Mouse (Mus musculus): ENCODE data around the gene Jam3. TPM values are rescaled to one million over a fixed set of nuclear protein-coding genes. Genes with fewer than 3 reads are reported as not detected.
"Not testable (repeated sequence)": the region's sequence is repeated elsewhere in the genome, so short reads cannot be mapped to it uniquely, and the experiment has no call there.

The Jam3 gene
- polyA plus RNA-seq, 1 experiment from 2014 or later, result 113 TPM

- 63% methylated on average over 3 of the region's 3 CpGs for WGBS
- Histone ChIP-seq H3K27me3 (no peaks in the 10 kb centered on the region), H3K4me2 (no peak overlapping the region), H3K9ac (no peak overlapping the region), H3K4me3 (no peak overlapping the region), H3K27ac (no peak overlapping the region), H3K36me3 (ENCODE audit: poor library complexity, severe bottlenecking) (no peaks in the 10 kb centered on the region), H3K4me1 (peaks cover 9% of the 10 kb centered on the region), H3K9me3 (replicated peaks) (no peaks in the 10 kb centered on the region)
- no peak for ATAC-seq
Measured at GRCm38 (mm10) chr9:27165596-27165995, 10.4 kb upstream of the Jam3 start.

- Histone ChIP-seq H3K27me3 (no peaks in the 10 kb centered on the region), H3K9me3 (replicated peaks) (no peaks in the 10 kb centered on the region), H3K9ac (no peak overlapping the region), H3K4me2 (no peak overlapping the region), H3K4me1 (peaks cover 9% of the 10 kb centered on the region), H3K4me3 (no peak overlapping the region), H3K36me3 (ENCODE audit: poor library complexity, severe bottlenecking) (no peaks in the 10 kb centered on the region), H3K27ac (no peak overlapping the region)
- WGBS, result 3% methylated on average over 2 of the region's 2 CpGs
- ATAC-seq, result no peak
Measured at GRCm38 (mm10) chr9:27164957-27165356, 9.7 kb upstream of the Jam3 start.

- not testable (repeated sequence) for H3K4me3 ChIP-seq; H3K36me3 ChIP-seq (ENCODE audit: poor library complexity, severe bottlenecking); H3K4me2 ChIP-seq; H3K27ac ChIP-seq; H3K27me3 ChIP-seq; H3K9ac ChIP-seq; ATAC-seq; H3K9me3 ChIP-seq (replicated peaks); H3K4me1 ChIP-seq
- 78% methylated on average over 5 of the region's 5 CpGs for WGBS
Measured at GRCm38 (mm10) chr9:27163661-27164060, 8.4 kb upstream of the Jam3 start.

- Histone ChIP-seq H3K9me3 (replicated peaks) (no peaks in the 10 kb centered on the region), H3K4me1 (peaks cover 66% of the 10 kb centered on the region), H3K36me3 (ENCODE audit: poor library complexity, severe bottlenecking) (0 out of 2 replicates have a peak, but pooled peaks cover 3% of the 10 kb centered on the region), H3K9ac (peak overlapping the region; percentile 92), H3K27me3 (no peaks in the 10 kb centered on the region), H3K27ac (no peak overlapping the region), H3K4me3 (peak overlapping the region; percentile 85), H3K4me2 (peak overlapping the region; percentile 80)
- WGBS, result 40% methylated on average over 4 of the region's 4 CpGs
- no peak for ATAC-seq
Measured at GRCm38 (mm10) chr9:27153861-27154260, 1.4 kb downstream of the Jam3 start.

- WGBS, result 24% methylated on average over 9 of the region's 9 CpGs
- peak overlapping the region; percentile 56 for H3K4me2 ChIP-seq
- peak overlapping the region; percentile 55 for H3K9ac ChIP-seq
- peaks cover 81% of the 10 kb centered on the region for H3K4me1 ChIP-seq
- H3K9me3 ChIP-seq (replicated peaks), result no peaks in the 10 kb centered on the region
- H3K27me3 ChIP-seq, result no peaks in the 10 kb centered on the region
- peak overlapping the region; percentile 91 for H3K27ac ChIP-seq
- ATAC-seq, result no peak
- H3K36me3 ChIP-seq (ENCODE audit: poor library complexity, severe bottlenecking), result peaks cover 17% of the 10 kb centered on the region
- H3K4me3 ChIP-seq, result no peak overlapping the region
Measured at GRCm38 (mm10) chr9:27149836-27150235, 5.4 kb downstream of the Jam3 start.

- H3K4me2 ChIP-seq, result peak overlapping the region; percentile 56
- no peaks in the 10 kb centered on the region for H3K27me3 ChIP-seq
- H3K9me3 ChIP-seq (replicated peaks), result no peaks in the 10 kb centered on the region
- H3K4me3 ChIP-seq, result peak overlapping the region; percentile 25
- H3K9ac ChIP-seq, result peak overlapping the region; percentile 31
- H3K4me1 ChIP-seq, result peaks cover 80% of the 10 kb centered on the region
- peaks cover 17% of the 10 kb centered on the region for H3K36me3 ChIP-seq (ENCODE audit: poor library complexity, severe bottlenecking)
- ATAC-seq, result peak; percentile 93
- H3K27ac ChIP-seq, result peak overlapping the region; percentile 91
- WGBS, result 15% methylated on average over 18 of the region's 18 CpGs
Measured at GRCm38 (mm10) chr9:27148631-27149471, 6.4 kb downstream of the Jam3 start.

GRCm38 (mm10) chr9:27147946-27148345, 7.3 kb downstream of the Jam3 start:
- Histone ChIP-seq H3K36me3 (ENCODE audit: poor library complexity, severe bottlenecking) (peaks cover 23% of the 10 kb centered on the region), H3K4me1 (peaks cover 71% of the 10 kb centered on the region), H3K9me3 (replicated peaks) (no peaks in the 10 kb centered on the region), H3K27ac (peak overlapping the region; percentile 91), H3K4me3 (no peak overlapping the region), H3K27me3 (no peaks in the 10 kb centered on the region), H3K4me2 (peak overlapping the region; percentile 56), H3K9ac (peak overlapping the region; percentile 31; the same call in 1 of the 2 replicates)
- no peak for ATAC-seq
- 54% methylated on average over 8 of the region's 8 CpGs for WGBS

GRCm38 (mm10) chr9:27146826-27147225, 8.4 kb downstream of the Jam3 start:
- H3K9ac ChIP-seq, result no peak overlapping the region
- no peaks in the 10 kb centered on the region for H3K27me3 ChIP-seq
- no peaks in the 10 kb centered on the region for H3K9me3 ChIP-seq (replicated peaks)
- H3K36me3 ChIP-seq (ENCODE audit: poor library complexity, severe bottlenecking), result peaks cover 31% of the 10 kb centered on the region
- 95% methylated on average over 2 of the region's 2 CpGs for WGBS
- no peak overlapping the region for H3K27ac ChIP-seq
- no peak overlapping the region for H3K4me3 ChIP-seq
- no peak for ATAC-seq
- peaks cover 60% of the 10 kb centered on the region for H3K4me1 ChIP-seq
- no peak overlapping the region for H3K4me2 ChIP-seq

- Histone ChIP-seq H3K4me2 (no peak overlapping the region), H3K4me1 (peaks cover 42% of the 10 kb centered on the region), H3K36me3 (ENCODE audit: poor library complexity, severe bottlenecking) (peaks cover 49% of the 10 kb centered on the region), H3K9ac (no peak overlapping the region), H3K9me3 (replicated peaks) (no peaks in the 10 kb centered on the region), H3K4me3 (no peak overlapping the region), H3K27me3 (no peaks in the 10 kb centered on the region), H3K27ac (no peak overlapping the region)
- ATAC-seq, result no peak
- 83% methylated on average over 5 of the region's 5 CpGs for WGBS
Measured at GRCm38 (mm10) chr9:27144996-27145395, 10.2 kb downstream of the Jam3 start.

GRCm38 (mm10) chr9:27144271-27144840, 10.9 kb downstream of the Jam3 start:
- H3K9ac ChIP-seq, result no peak overlapping the region
- H3K36me3 ChIP-seq (ENCODE audit: poor library complexity, severe bottlenecking), result peaks cover 50% of the 10 kb centered on the region
- no peaks in the 10 kb centered on the region for H3K9me3 ChIP-seq (replicated peaks)
- H3K4me3 ChIP-seq, result no peak overlapping the region
- H3K27me3 ChIP-seq, result no peaks in the 10 kb centered on the region
- H3K27ac ChIP-seq, result no peak overlapping the region
- WGBS, result 87% methylated on average over 4 of the region's 4 CpGs
- peaks cover 36% of the 10 kb centered on the region for H3K4me1 ChIP-seq
- no peak overlapping the region for H3K4me2 ChIP-seq
- no peak for ATAC-seq

GRCm38 (mm10) chr9:27140432-27141065, 14.7 kb downstream of the Jam3 start:
- ATAC-seq, result no peak
- H3K4me1 ChIP-seq, result peaks cover 10% of the 10 kb centered on the region; the same call in 1 of the 2 replicates
- no peak overlapping the region for H3K4me2 ChIP-seq
- H3K27ac ChIP-seq, result no peak overlapping the region
- no peak overlapping the region for H3K4me3 ChIP-seq
- H3K9ac ChIP-seq, result no peak overlapping the region
- no peaks in the 10 kb centered on the region for H3K9me3 ChIP-seq (replicated peaks)
- no peaks in the 10 kb centered on the region for H3K27me3 ChIP-seq
- peaks cover 43% of the 10 kb centered on the region for H3K36me3 ChIP-seq (ENCODE audit: poor library complexity, severe bottlenecking)
- WGBS, result 95% methylated on average over 10 of the region's 10 CpGs

- Histone ChIP-seq H3K36me3 (ENCODE audit: poor library complexity, severe bottlenecking) (peaks cover 27% of the 10 kb centered on the region), H3K4me3 (no peak overlapping the region), H3K4me1 (no peaks in the 10 kb centered on the region), H3K4me2 (no peak overlapping the region), H3K27ac (no peak overlapping the region), H3K9ac (no peak overlapping the region), H3K27me3 (no peaks in the 10 kb centered on the region), H3K9me3 (replicated peaks) (no peaks in the 10 kb centered on the region)
- ATAC-seq, result no peak
- WGBS, result 91% methylated on average over 8 of the region's 8 CpGs
Measured at GRCm38 (mm10) chr9:27136651-27137050, 18.6 kb downstream of the Jam3 start.
